Mouse (Mus musculus) megakaryocyte, adult 5-6 weeks (primary cell): ENCODE data around the gene Atg9a. TPM values are rescaled to one million over a fixed set of nuclear protein-coding genes. Genes with fewer than 3 reads are reported as not detected.

Source experiments
- total RNA-seq, 2 experiments: library from RNA; stranded (forward) in 1 of 2; stranded (reverse) in 1 of 2; fragments of 153-499, 151-499 nt in 1 of 2; fragments of 221-1000, 200-1000 nt in 1 of 2; gene quantifications; 2 replicates each; pipeline versions ENCODE4 v1.2.3 to v1.2.4; 2015 to 2017

Gene Atg9a
- total RNA-seq, 2 experiments from 2014 or later = 21.3 to 26.7 TPM

Other genes with a start within 250 kb of the Atg9a start
- gene Ihh, start 240.5 kb downstream of the Atg9a start, total RNA-seq (2015) = 0.11 TPM in 1 of 2 replicates, not detected in the other
- not detected in 2 replicates for gene Ihh, start 240.5 kb downstream of the Atg9a start, total RNA-seq (2017)
- 6.5 and 11.0 TPM in 2 replicates for gene Nhej1, start 67.0 kb downstream of the Atg9a start, total RNA-seq (2015)
- gene Nhej1, start 67.0 kb downstream of the Atg9a start, total RNA-seq (2017) = 8.2 and 9.9 TPM in 2 replicates
- 0.31 TPM in 1 of 2 replicates, not detected in the other for gene Slc23a3, start 58.3 kb downstream of the Atg9a start, total RNA-seq (2015)
- gene Slc23a3, start 58.3 kb downstream of the Atg9a start, total RNA-seq (2017) = not detected in 2 replicates
- gene Cnppd1, start 49.5 kb downstream of the Atg9a start, total RNA-seq (2015) = 31.1 and 32.0 TPM in 2 replicates
- gene Cnppd1, start 49.5 kb downstream of the Atg9a start, total RNA-seq (2017) = 50.6 and 74.5 TPM in 2 replicates
- gene Retreg2, start 49.4 kb downstream of the Atg9a start, total RNA-seq (2015) = 34.9 and 37.0 TPM in 2 replicates
- gene Retreg2, start 49.4 kb downstream of the Atg9a start, total RNA-seq (2017) = 34.8 and 35.9 TPM in 2 replicates
- gene Zfand2b, start 23.6 kb downstream of the Atg9a start, total RNA-seq (2015) = 36.3 and 39.0 TPM in 2 replicates
- gene Zfand2b, start 23.6 kb downstream of the Atg9a start, total RNA-seq (2017) = 44.0 and 47.4 TPM in 2 replicates
- 2.5 and 4.0 TPM in 2 replicates for gene Abcb6, start 11.8 kb downstream of the Atg9a start, total RNA-seq (2015)
- 3.6 and 5.3 TPM in 2 replicates for gene Abcb6, start 11.8 kb downstream of the Atg9a start, total RNA-seq (2017)
- 6.2 and 7.6 TPM in 2 replicates for gene Ankzf1, start within 50 bp of the Atg9a start, total RNA-seq (2015)
- gene Ankzf1, start within 50 bp of the Atg9a start, total RNA-seq (2017) = 24.5 and 24.6 TPM in 2 replicates
- 7.5 and 8.2 TPM in 2 replicates for gene Glb1l, start 18.6 kb upstream of the Atg9a start, total RNA-seq (2015)
- 6.7 and 12.2 TPM in 2 replicates for gene Glb1l, start 18.6 kb upstream of the Atg9a start, total RNA-seq (2017)
- gene Stk16, start 18.6 kb upstream of the Atg9a start, total RNA-seq (2015) = 99.9 and 101 TPM in 2 replicates
- 71.1 and 84.6 TPM in 2 replicates for gene Stk16, start 18.6 kb upstream of the Atg9a start, total RNA-seq (2017)
- 373 and 391 TPM in 2 replicates for gene Tuba4a, start 27.7 kb upstream of the Atg9a start, total RNA-seq (2015)
- 160 and 168 TPM in 2 replicates for gene Tuba4a, start 27.7 kb upstream of the Atg9a start, total RNA-seq (2017)
- gene A630095N17Rik, start 39.9 kb upstream of the Atg9a start, total RNA-seq (2015) = not detected in 2 replicates
- gene A630095N17Rik, start 39.9 kb upstream of the Atg9a start, total RNA-seq (2017) = not detected in 2 replicates
- gene Dnajb2, start 44.2 kb upstream of the Atg9a start, total RNA-seq (2015) = 1.9 and 2.6 TPM in 2 replicates
- 5.9 and 7.3 TPM in 2 replicates for gene Dnajb2, start 44.2 kb upstream of the Atg9a start, total RNA-seq (2017)
- gene Ptprn, start 72.3 kb upstream of the Atg9a start, total RNA-seq (2015) = not detected in 2 replicates
- not detected in 2 replicates for gene Ptprn, start 72.3 kb upstream of the Atg9a start, total RNA-seq (2017)
- gene Resp18, start 86.2 kb upstream of the Atg9a start, total RNA-seq (2015) = not detected in 2 replicates
- not detected in 2 replicates for gene Resp18, start 86.2 kb upstream of the Atg9a start, total RNA-seq (2017)
- 26.2 and 32.0 TPM in 2 replicates for gene Dnpep, start 125.8 kb upstream of the Atg9a start, total RNA-seq (2015)
- 31.1 and 35.9 TPM in 2 replicates for gene Dnpep, start 125.8 kb upstream of the Atg9a start, total RNA-seq (2017)
- not detected in 2 replicates for gene Des, start 168.1 kb upstream of the Atg9a start, total RNA-seq (2015)
- not detected in 2 replicates for gene Des, start 168.1 kb upstream of the Atg9a start, total RNA-seq (2017)
- not detected in 2 replicates for gene Speg, start 183.1 kb upstream of the Atg9a start, total RNA-seq (2015)
- 0.11 TPM in 1 of 2 replicates, not detected in the other for gene Speg, start 183.1 kb upstream of the Atg9a start, total RNA-seq (2017)
- gene Gmppa, start 243.7 kb upstream of the Atg9a start, total RNA-seq (2015) = 71.8 and 79.4 TPM in 2 replicates
- gene Gmppa, start 243.7 kb upstream of the Atg9a start, total RNA-seq (2017) = 56.5 and 58.9 TPM in 2 replicates